Mouse (Mus musculus) Patski (cell line): ENCODE measurements around the gene Pigo. TPM values are rescaled to one million over a fixed set of nuclear protein-coding genes. Genes with fewer than 3 reads are reported as not detected.

Experiments used
- ATAC-seq: fragments of 100-300 bp; one replicate; pipeline ENCODE4 v1.8.0; 2021
- CTCF ChIA-PET: fragments of 350-600 bp; sonication (Branson Sonifier 250); formaldehyde crosslinking; loops from one replicate; lab custom pipeline; 2022; ENCODE audit warnings: inconsistent platforms; lab: Charles Lee
- POLR2A ChIA-PET: fragments of 350-600 bp; sonication (Branson Sonifier 250); formaldehyde crosslinking; loops from one replicate; lab custom pipeline; 2022; ENCODE audit warnings: antibody characterized with exemption, inconsistent platforms; lab: Charles Lee
- DNase-seq: peaks from one replicate; pipeline ENCODE4 v3.0.0-alpha.2; 2011; ENCODE audit warnings: low read depth, low spot score
- H3K27me3 ChIP-seq: fragments of 371-371 bp; one replicate; pipeline ENCODE4 v1.5.1; 2021
- CTCF ChIP-seq: fragments of 100-300 bp; IDR thresholded peaks from one replicate; pipeline ENCODE4 v1.5.1; 2021
- in situ Hi-C: fragments of 300-500 bp; cut with MboI; formaldehyde crosslinking; loops from 3 replicates; pipeline ENCODE4 v1.11.1; 2018; ENCODE audit warnings: low pct_unique_long_range_greater_than_20kb, mixed read lengths
- polyA plus RNA-seq: library from polyadenylated mRNA; unstranded; gene quantifications from one replicate; pipeline ENCODE4 v1.2.3, GENCODE M21; 2021

Pigo gene
- polyA plus RNA-seq, 1 experiment from 2014 or later: 11.3 TPM

- in situ Hi-C loops: no loop called here
- TF ChIP-seq CTCF: no peak
- no peak for DNase-seq
- POLR2A ChIA-PET: interaction anchor here (0.6 to 1.4 kb wide), 5 partner anchors 10 to 419 kb away, joined by 3 to 4 read pairs (median 4); partner anchors contain the start of gene Pigo
- CTCF ChIA-PET: no interaction called here
- no peaks in the 10 kb centered on the region for H3K27me3 ChIP-seq
- ATAC-seq: peak; percentile 74
Measured at GRCm38 (mm10) chr4:43038567-43039495, 13.2 kb upstream of the Pigo start.

DNA sequence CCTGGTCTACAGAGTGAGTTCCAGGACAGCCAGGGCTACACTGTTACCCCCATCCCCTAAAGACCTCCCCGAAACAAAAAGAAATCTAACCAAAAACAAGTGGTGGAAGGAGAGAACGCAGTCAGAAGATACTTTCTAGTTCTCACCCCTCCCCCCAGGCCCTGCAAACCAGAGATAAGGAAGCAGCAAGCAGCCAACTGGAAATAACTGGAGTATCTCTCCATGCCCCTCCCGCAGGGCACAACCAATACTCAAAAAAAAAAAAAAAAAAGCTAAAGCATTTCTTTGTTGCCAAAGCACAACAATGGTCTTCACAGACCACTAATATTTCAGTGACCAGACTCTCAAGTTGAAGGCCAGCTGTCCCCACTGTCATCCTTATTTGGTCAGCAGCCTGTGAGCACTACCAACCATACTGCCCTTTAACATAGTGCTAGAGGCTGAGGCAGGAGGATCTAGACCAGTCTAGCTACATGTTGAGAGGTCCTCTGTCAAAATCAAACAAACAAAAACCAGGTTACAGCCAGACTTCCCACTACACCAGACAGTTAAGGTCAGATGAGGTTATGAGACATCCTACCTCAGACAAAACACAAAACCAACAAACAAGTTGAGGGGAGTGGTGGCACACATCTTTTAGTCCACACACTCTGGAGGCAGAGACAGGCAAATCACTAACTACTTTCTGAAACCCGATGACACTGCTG, 12.4 kb upstream of the Pigo start:
- ChIA-PET POLR2A (interaction anchor here (0.6 to 1.4 kb wide), 4 partner anchors 12 to 420 kb away, joined by 3 to 4 read pairs (median 4); partner anchors contain the start of gene Pigo), CTCF (no interaction called here)
- in situ Hi-C loops: no loop called here
- DNase-seq (no peak), ATAC-seq (no peak)
- TF ChIP-seq CTCF: no peak
- H3K27me3 ChIP-seq: no peaks in the 10 kb centered on the region

DNA sequence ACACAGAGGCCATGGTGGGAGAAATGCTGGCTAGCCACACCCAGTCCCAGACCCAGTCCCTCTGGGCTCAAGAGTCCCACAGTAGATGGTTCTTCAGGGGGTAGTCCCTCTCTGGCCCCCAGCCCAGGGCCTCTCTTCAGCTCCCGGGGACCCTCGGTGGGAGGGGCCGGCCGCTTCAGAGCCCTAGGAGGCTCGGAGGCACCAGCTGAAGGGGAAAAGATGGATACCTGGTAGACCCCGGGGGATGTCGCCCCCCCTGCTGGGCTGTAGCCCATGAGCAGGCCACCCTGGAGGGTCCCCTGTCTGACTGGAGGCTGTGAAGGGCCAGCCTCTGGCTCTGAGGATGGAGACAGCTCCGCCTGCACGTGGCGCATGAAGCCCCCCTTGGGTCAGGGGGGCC, 10.7 kb upstream of the Pigo start:
- POLR2A ChIA-PET: no interaction called here
- H3K27me3 ChIP-seq: no peaks in the 10 kb centered on the region
- no peak for TF ChIP-seq CTCF
- no peak for ATAC-seq
- CTCF ChIA-PET: interaction anchor here (0.9 kb wide), 1 partner anchor 11 kb away, joined by 4 read pairs; the partner anchor contains the start of gene Pigo
- no peak for DNase-seq
- in situ Hi-C loops: no loop called here

- in situ Hi-C loops: no loop called here
- no peaks in the 10 kb centered on the region for H3K27me3 ChIP-seq
- no peak for TF ChIP-seq CTCF
- ATAC-seq: no peak
- ChIA-PET POLR2A (no interaction called here), CTCF (interaction anchor here (0.9 kb wide), 1 partner anchor 11 kb away, joined by 4 read pairs; the partner anchor contains the start of gene Pigo)
- no peak for DNase-seq
Measured at GRCm38 (mm10) chr4:43035851-43036250, 10.2 kb upstream of the Pigo start.

- TF ChIP-seq CTCF: no peak
- ATAC-seq (no peak), DNase-seq (no peak)
- H3K27me3 ChIP-seq: no peaks in the 10 kb centered on the region
- in situ Hi-C loops: no loop called here
- ChIA-PET POLR2A (no interaction called here), CTCF (no interaction called here)
Measured at GRCm38 (mm10) chr4:43033481-43033880, 7.9 kb upstream of the Pigo start.

DNA sequence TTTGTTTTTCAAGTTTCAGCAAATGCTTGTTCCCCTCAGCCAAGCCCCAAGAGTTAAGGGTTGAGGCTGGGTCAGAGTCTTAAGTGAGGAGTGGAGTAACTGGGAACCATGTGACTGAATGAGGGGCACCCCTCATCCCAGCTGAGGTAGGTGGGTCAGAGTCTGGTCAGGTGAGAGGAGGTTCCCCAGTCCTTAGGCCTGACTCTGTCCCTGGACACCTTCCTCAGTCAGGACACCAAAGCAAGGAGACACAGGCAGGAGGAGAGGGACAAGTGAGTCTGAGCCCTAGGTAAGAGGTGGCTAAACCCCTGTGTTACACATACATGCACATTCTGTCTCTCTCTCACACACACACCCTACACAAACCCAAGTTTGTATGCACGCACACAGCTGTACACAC, 6.9 kb upstream of the Pigo start:
- ChIA-PET POLR2A (no interaction called here), CTCF (no interaction called here)
- no peak for ATAC-seq
- no peak for DNase-seq
- no peak for TF ChIP-seq CTCF
- H3K27me3 ChIP-seq: no peaks in the 10 kb centered on the region
- in situ Hi-C loops: no loop called here

- POLR2A ChIA-PET: interaction anchor here (1.0 kb wide), 3 partner anchors 9 to 21 kb away, joined by 3 to 6 read pairs (median 3); no protein-coding TSS in a partner anchor
- TF ChIP-seq CTCF: no peak
- no peaks in the 10 kb centered on the region for H3K27me3 ChIP-seq
- CTCF ChIA-PET: interaction anchor here (1.0 kb wide), 1 partner anchor 16 kb away, joined by 3 read pairs; no protein-coding TSS in a partner anchor
- in situ Hi-C loops: no loop called here
- DNase-seq (no peak), ATAC-seq (peak; percentile 74)
Measured at GRCm38 (mm10) chr4:43031237-43031995, 5.8 kb upstream of the Pigo start, which contains the start of gene Stoml2. Gene Stoml2, minus strand, starts transcription at chr4:43031710.

DNA sequence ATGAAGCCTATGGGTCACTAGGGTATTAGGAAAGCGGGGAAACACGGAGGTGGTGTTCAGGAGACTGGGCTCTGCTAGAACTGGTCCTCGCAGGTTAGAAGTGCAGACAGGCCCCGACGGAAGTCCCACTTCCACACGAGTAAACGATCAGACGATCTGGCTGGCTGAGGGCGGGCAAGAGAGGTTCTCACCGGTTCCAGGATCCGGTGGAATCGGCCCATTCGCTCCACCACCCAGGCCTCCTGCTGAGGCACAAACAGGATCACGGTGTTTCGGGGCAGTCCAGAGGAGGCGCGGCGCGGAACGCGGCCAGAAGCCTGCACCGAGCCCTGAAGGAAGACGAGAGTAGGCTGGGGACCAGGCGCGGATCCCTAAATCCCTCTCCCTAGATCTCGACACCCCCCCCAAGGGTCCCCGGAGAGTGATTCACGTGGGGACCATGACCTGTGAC, 5.2 kb upstream of the Pigo start:
- H3K27me3 ChIP-seq: no peaks in the 10 kb centered on the region
- no peak for DNase-seq
- CTCF ChIA-PET: no interaction called here
- no peak for TF ChIP-seq CTCF
- peak; percentile 31 for ATAC-seq
- POLR2A ChIA-PET: interaction anchor here (1.0 kb wide), 2 partner anchors 10 to 20 kb away, joined by 3 to 6 read pairs; no protein-coding TSS in a partner anchor
- in situ Hi-C loops: no loop called here

- no peak for TF ChIP-seq CTCF
- ChIA-PET CTCF (no interaction called here), POLR2A (interaction anchor here (1.0 kb wide), 1 partner anchor 10 kb away, joined by 3 read pairs; no protein-coding TSS in a partner anchor)
- no peaks in the 10 kb centered on the region for H3K27me3 ChIP-seq
- ATAC-seq (no peak), DNase-seq (no peak)
- in situ Hi-C loops: no loop called here
Measured at GRCm38 (mm10) chr4:43030352-43030751, 4.7 kb upstream of the Pigo start.

DNA sequence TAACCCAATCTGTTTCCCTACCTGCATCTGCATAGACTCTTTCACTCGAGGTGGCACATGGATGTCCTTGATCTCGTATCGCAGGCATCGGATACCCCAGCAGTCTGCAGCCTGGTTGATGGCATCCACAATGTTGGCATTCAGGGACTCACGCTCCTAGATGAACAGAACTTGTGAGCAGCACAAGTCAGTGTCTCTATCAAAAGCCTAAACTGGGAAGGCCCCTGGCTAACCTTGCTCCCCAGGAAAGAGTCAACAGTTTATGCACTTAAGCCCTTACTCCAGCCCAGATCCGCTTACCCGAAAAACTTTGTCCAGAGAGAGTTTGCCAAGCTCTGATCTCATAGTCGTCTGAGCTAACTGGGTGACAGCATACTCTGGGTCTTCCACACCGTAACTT, 4.1 kb upstream of the Pigo start:
- H3K27me3 ChIP-seq: no peaks in the 10 kb centered on the region
- in situ Hi-C loops: no loop called here
- DNase-seq (no peak), ATAC-seq (no peak)
- ChIA-PET POLR2A (interaction anchor here (0.6 kb wide), 1 partner anchor 10 kb away, joined by 4 read pairs; no protein-coding TSS in a partner anchor), CTCF (no interaction called here)
- TF ChIP-seq CTCF: no peak
